Mouse (Mus musculus): ENCODE results near the gene Olfr985.

Gene Olfr985

DNA sequence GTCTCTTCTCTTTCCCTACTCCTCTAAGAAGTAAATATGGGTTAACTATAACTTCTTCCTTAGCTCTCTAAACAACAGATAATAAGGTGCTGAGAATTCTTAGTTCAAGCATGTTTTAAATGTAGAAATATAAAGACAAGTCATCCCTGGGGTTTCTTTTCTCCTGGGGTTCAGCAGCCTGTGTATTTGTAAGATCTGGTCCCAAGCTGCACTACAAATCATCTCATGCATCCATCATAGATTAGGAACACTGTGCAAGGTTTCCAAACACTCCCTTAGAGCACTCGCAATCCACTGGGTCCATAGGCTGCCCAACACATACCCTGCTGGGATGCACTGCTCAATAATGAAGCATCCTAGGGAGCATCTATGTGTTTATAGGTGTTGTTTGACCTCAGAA lies at the start of gene Olfr985:
Gene Olfr985, minus strand, starts transcription at position 101 of the 400 bp plus-strand sequence.
- ChIA-PET CTCF (no interaction called here), POLR2A (interaction anchor here in 2 of 4 experiments (0.8 to 1.1 kb wide), 2 partner anchors 8 to 9 kb away, joined by 3 to 4 read pairs; no protein-coding TSS in a partner anchor)

DNA sequence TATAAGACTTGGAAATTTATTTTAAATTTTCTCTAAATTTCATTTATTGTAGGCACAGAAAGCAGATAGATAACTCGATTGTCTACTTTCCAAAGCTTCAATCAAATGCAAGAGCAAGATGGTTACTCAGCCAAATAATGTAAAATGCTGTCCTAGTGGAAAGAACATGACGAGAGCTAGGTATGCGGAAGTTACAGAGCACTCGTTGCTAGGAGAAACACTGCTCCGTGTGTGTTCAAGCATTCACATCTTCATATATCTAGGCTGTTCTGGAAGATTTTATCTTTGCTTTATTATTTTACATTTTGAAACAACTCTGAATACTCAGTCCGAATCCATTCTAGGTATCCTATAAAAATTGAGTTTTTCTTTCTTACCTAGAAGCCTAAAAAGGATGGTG lies 47.0 kb upstream of the Olfr985 start:
- ChIA-PET CTCF (no interaction called here), POLR2A (interaction anchor here in 1 of 4 experiments (0.7 kb wide), 1 partner anchor 260 kb away, joined by 7 read pairs; no protein-coding TSS in a partner anchor)

DNA sequence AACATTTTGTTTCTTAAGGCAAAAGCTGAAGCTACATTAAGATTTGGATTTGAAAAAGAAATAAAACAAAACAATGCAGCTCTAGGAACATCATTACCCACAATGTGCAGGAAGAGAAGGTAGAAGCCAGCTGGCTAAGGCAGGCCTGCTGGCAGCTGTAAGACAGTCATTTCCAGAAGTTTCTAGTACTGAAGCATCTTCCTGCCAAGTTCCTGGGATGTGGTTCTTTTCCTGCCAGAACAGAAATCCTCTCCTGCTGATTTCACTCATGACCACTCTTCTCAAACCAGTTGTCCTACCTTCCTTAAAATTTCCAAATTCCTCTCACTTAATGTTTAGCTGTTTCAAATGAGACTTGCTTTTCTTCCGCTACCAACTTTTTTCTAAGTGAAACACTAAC lies 36.5 kb upstream of the Olfr985 start:
- ChIA-PET CTCF (no interaction called here), POLR2A (no interaction called here)

DNA sequence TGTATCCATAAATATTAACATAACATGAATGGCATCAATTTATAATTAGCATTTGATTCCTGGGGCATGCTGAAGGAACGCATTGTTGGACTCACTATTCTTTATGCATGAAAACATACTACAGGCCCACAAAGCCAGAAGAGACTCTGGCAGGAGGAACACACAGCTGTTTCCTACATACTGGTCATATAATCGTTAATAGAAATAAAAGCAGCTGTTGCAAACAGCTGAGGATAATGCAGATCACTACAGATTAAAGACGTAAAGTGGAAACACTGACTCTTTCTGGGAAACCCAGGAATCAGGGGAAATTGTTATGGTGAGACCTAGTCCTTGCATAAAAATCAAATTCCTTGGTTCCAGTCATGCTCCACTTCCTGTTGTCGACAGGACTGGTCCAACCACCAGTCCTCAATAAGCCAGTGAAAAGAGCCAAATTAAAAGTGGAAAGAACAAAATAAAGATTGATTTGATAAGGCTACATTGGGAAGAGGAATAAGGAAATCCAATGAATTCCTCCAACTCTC lies 25.2 kb upstream of the Olfr985 start:
- CTCF ChIA-PET = no interaction called here
- POLR2A ChIA-PET = interaction anchor here in 1 of 4 experiments (0.9 kb wide), 1 partner anchor 26 kb away, joined by 3 read pairs; the partner anchor contains the start of gene Olfr986

DNA sequence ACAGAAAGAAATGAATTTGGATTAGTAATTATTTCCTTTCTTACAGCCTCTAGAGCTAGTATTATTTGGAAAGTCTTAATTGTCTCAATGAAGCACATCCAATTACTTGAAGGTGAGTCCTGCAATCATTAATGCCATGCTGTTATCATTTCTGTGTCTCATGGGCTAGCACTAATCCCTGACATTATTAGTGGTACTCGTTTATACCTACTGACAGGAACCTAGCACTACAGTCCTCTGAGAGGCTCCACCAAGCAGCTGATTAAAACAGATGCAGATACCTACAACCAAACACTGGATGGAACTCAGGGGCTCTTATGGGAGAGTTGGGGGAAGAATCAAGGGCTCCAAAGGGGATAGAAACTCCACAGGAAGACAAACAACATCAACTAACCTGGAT lies 11.6 kb upstream of the Olfr985 start:
- POLR2A ChIA-PET = no interaction called here
- CTCF ChIA-PET = no interaction called here

DNA sequence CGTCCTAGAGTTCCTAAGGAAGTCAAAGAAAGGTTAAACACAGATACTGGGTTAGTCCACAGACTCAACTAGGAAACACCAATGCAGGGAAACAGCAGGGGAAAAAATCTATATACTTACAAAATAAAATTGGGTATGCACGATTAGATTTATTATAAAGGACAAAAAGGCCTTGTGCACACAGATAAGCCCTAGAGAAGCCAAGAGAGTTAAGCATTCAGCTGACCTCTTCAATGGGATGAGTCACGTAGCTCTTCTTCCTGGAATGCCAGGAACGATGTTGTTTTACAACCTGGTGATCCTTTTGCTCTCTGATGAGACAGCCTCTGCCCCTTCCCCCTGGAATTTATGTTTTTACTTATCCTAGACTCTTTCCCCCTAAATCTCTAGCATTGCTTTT lies 9.5 kb upstream of the Olfr985 start:
- ChIA-PET POLR2A (interaction anchor here in 3 of 4 experiments (0.6 to 3.1 kb wide), 6 partner anchors 9 to 197 kb away, joined by 3 to 12 read pairs (median 4); partner anchors contain the start of gene Olfr985 (in 1 of the 3)), CTCF (no interaction called here)

DNA sequence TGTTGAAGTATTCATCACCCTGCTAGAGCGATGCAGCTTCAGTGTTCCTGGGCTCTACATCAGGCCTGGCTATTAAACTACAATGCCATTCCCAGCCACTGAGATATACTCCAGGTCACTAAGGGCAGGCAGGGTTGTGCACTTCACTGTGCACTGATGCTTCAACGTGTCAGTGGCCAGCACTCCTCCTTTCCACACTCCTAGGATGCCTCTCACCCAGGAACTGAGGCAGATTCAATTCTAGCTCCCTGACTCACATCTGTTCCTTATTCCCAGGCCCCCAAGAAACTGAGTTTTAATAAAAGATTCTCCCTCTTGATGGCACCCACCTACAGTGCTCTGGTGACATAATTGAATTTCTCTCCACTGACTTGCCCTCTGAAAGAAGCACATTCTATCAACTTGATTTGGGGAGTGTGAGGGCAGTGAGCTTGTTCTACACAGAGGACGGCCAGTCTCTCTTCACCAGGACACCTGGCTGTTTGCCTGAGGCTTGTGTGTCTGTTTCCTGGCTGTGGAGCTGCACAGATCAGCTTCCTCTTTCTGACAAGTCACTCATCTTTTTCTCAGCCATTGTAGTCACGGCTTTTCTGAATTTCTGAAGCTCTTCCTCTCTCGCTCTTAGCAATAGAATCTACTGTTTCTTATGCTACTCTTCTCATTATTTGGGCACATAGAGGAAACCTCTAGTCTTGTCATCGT lies 7.2 kb upstream of the Olfr985 start:
- POLR2A ChIA-PET = interaction anchor here in 2 of 4 experiments (0.9 to 3.1 kb wide), 3 partner anchors 11 to 102 kb away, joined by 3 to 12 read pairs (median 4); no protein-coding TSS in a partner anchor
- CTCF ChIA-PET = interaction anchor here in 2 of 4 experiments (0.5 to 0.6 kb wide), 2 partner anchors 12 to 159 kb away, joined by 3 to 5 read pairs; no protein-coding TSS in a partner anchor

DNA sequence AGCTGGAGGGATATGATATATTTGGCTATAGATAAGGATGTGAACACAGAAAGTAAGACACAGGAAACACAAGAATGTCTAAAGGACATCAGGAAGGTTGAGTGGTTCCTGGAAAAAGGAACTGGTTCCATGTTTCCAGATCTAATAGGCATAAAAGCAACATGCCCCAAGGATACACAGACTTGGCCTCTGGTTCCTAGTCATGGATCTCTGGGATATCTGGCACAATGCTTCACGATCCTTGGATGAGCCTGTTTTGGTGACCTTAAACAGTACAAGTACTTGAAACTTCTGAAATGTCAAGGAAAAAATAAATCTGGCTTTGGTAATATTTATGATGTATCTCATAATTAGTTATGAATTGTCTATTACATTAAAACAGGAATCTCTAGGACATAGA lies 572 bp upstream of the Olfr985 start:
- POLR2A ChIA-PET = interaction anchor here in 2 of 4 experiments (0.8 to 1.1 kb wide), 2 partner anchors 8 to 9 kb away, joined by 3 to 4 read pairs; no protein-coding TSS in a partner anchor
- CTCF ChIA-PET = interaction anchor here in 1 of 4 experiments (0.6 kb wide), 1 partner anchor 1759 kb away, joined by 3 read pairs; no protein-coding TSS in a partner anchor

DNA sequence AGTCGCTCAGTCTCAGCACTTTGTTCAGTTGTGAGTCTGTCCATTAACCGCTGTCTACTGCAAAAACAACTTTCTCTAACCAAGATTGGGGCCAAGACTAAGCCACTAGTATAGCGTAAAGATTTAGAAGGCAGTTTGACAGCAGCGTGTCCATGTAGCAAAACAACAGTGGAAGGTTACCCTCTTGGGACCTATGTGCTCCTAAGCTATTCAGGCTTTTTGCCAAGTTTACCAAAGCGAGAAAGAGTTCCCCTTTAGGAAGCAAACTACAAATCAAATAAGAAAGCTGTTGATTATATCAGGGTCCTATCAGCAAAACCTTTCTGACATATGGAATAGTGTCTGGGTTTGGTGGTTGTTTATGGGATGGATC lies 12.7 kb downstream of the Olfr985 start:
- POLR2A ChIA-PET = interaction anchor here in 1 of 4 experiments (1.2 kb wide), 1 partner anchor 10 kb away, joined by 3 read pairs; no protein-coding TSS in a partner anchor
- CTCF ChIA-PET = no interaction called here

DNA sequence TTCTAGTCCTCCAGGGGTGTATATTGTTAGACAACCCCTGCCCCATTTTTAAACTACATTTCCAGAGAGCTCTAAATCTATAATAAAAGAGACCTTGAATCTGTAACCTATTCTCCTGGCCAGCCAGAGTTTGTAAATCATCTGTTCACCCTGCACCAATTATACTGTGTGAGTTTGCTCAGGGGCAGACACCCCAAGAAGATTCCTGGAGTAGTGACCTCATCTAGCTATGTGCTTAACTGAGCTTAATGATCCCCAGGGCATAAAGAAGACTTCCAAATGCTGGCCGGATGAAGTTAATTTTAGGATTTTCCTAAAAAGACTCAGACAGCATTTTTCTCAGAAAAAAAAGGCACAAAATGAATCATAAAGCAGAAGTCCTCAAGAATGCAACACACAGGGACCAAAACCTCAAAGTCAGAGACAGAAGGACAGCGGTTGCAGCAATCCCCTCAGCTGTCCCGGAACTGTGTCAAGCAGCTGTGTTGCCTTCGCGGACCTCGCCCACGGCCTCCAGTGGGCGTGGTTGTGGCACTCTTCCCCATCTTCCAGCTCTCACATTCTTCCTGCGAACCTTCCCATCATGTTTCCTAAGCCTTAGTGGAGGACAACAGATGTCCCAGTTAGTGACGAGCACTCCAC lies 13.2 kb downstream of the Olfr985 start:
- ChIA-PET CTCF (no interaction called here), POLR2A (interaction anchor here in 1 of 4 experiments (1.2 kb wide), 1 partner anchor 9 kb away, joined by 3 read pairs; no protein-coding TSS in a partner anchor)

DNA sequence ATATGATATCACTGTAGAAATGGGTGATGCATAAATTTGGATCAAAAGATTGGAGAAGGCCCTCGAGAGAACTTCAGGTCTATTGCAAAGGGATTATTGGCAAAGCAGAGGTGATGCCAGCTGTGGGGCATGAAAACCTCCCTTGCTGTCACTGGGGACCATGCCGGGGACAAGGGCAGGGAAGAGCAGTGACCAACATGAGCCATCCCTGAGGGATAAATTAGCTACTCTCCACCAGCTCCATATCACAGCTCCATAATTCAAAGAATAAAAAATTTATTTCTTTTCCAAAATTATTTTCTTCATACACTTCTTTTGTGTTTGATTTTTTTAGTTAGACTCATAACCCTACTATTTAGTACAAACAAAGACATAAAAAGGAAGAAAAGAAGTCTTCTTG lies 15.9 kb downstream of the Olfr985 start, which contains the start of gene Olfr984:
Gene Olfr984, minus strand, starts transcription at position 101 of the 400 bp plus-strand sequence.
- POLR2A ChIA-PET = no interaction called here
- CTCF ChIA-PET = interaction anchor here in 1 of 4 experiments (0.7 kb wide), 1 partner anchor 30 kb away, joined by 9 read pairs; no protein-coding TSS in a partner anchor

DNA sequence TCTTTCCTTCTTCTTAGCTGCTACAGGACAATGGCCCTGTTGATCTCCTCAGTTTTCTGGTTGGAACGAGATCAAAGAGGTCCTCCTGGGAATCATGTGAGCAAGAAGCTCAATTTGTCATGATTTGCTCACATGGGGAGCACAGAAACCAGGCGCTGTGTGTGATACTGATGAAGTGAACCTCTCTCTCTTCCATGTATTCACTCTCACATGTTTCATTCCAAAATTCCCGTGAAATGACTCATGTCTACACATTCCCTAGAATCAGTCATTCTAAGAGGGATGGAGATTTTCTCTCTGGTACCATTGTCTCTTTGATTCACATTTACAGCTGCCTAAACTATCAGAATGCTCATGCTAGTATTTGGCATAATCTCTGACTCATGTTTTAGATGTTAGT lies 35.2 kb downstream of the Olfr985 start:
- ChIA-PET CTCF (no interaction called here), POLR2A (no interaction called here)

DNA sequence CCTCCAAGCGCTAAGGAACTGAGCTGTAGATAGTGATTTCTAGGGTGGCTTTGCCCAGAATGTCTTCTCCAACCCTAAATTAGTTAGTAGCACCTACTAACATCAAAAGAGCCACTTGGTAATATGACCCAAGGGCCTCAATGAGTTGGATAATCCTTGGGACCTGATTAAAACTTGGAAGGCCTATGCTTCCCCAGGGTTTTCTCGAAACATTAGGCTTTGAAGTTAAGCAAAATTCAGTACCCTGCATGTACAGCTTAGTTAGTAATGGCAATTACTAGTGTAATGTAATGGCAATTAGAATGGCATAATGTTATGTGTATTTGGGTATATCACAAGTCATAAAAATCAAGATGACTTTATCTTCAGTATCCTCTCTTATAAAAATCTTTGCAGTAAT lies 36.5 kb downstream of the Olfr985 start, which contains the start of gene Olfr983:
Gene Olfr983, minus strand, starts transcription at position 101 of the 400 bp plus-strand sequence.
- ChIA-PET CTCF (no interaction called here), POLR2A (interaction anchor here in 1 of 4 experiments (0.6 kb wide), 1 partner anchor 143 kb away, joined by 5 read pairs; no protein-coding TSS in a partner anchor)

Data from embryonic stem cell, embryonic (primary cell).